Mouse (Mus musculus): ENCODE data around the gene Tuba4a. TPM values are rescaled to one million over a fixed set of nuclear protein-coding genes. Genes with fewer than 3 reads are reported as not detected.

Tuba4a gene
- polyA plus RNA-seq, 1 experiment from 2014 or later, result 22.2 TPM

- H3K27ac ChIP-seq (ENCODE audit: low read length), result no peak overlapping the region
- 78% methylated on average over 2 of the region's 2 CpGs for WGBS
- H3K4me2 ChIP-seq (ENCODE audit: low read length), result no peak overlapping the region
- H3K9me3 ChIP-seq (replicated peaks; ENCODE audit: control insufficient read depth, low read length, poor library complexity, severe bottlenecking), result no peaks in the 10 kb centered on the region
- ATAC-seq, result no peak
- no peak overlapping the region for H3K4me3 ChIP-seq (ENCODE audit: low read depth, low read length)
- H3K36me3 ChIP-seq (ENCODE audit: control insufficient read depth, insufficient read depth, low read length), result no peaks in the 10 kb centered on the region
- H3K9ac ChIP-seq (ENCODE audit: low read depth, low read length), result no peak overlapping the region
- H3K4me1 ChIP-seq (ENCODE audit: control insufficient read depth, insufficient read depth, low read length), result no peaks in the 10 kb centered on the region
- H3K27me3 ChIP-seq (ENCODE audit: control insufficient read depth, insufficient read depth, low read depth, low read length), result peaks cover 10% of the 10 kb centered on the region
These were observed 6.5 kb upstream of the Tuba4a start for GRCm38 (mm10) chr1:75226138-75226537.

GRCm38 (mm10) chr1:75225473-75225872 is 5.8 kb upstream of the Tuba4a start:
- ATAC-seq, result no peak
- WGBS, result 60% methylated on average over 3 of the region's 3 CpGs
- no peak overlapping the region for H3K4me3 ChIP-seq (ENCODE audit: low read depth, low read length)
- no peak overlapping the region for H3K27ac ChIP-seq (ENCODE audit: low read length)
- H3K4me2 ChIP-seq (ENCODE audit: low read length), result no peak overlapping the region
- H3K4me1 ChIP-seq (ENCODE audit: control insufficient read depth, insufficient read depth, low read length), result no peaks in the 10 kb centered on the region
- no peaks in the 10 kb centered on the region for H3K36me3 ChIP-seq (ENCODE audit: control insufficient read depth, insufficient read depth, low read length)
- peaks cover 16% of the 10 kb centered on the region for H3K27me3 ChIP-seq (ENCODE audit: control insufficient read depth, insufficient read depth, low read depth, low read length)
- no peaks in the 10 kb centered on the region for H3K9me3 ChIP-seq (replicated peaks; ENCODE audit: control insufficient read depth, low read length, poor library complexity, severe bottlenecking)
- no peak overlapping the region for H3K9ac ChIP-seq (ENCODE audit: low read depth, low read length)

GRCm38 (mm10) chr1:75223532-75223931 is 3.9 kb upstream of the Tuba4a start:
- 70% methylated on average over 6 of the region's 6 CpGs for WGBS
- Histone ChIP-seq H3K27me3 (ENCODE audit: control insufficient read depth, insufficient read depth, low read depth, low read length) (peaks cover 27% of the 10 kb centered on the region), H3K9ac (ENCODE audit: low read depth, low read length) (no peak overlapping the region), H3K4me3 (ENCODE audit: low read depth, low read length) (no peak overlapping the region), H3K9me3 (replicated peaks; ENCODE audit: control insufficient read depth, low read length, poor library complexity, severe bottlenecking) (no peaks in the 10 kb centered on the region), H3K36me3 (ENCODE audit: control insufficient read depth, insufficient read depth, low read length) (no peaks in the 10 kb centered on the region), H3K4me1 (ENCODE audit: control insufficient read depth, insufficient read depth, low read length) (peaks cover 8% of the 10 kb centered on the region; the same call in 1 of the 2 replicates), H3K27ac (ENCODE audit: low read length) (no peak overlapping the region), H3K4me2 (ENCODE audit: low read length) (no peak overlapping the region)
- no peak for ATAC-seq

- Histone ChIP-seq H3K4me3 (ENCODE audit: low read depth, low read length) (no peak overlapping the region), H3K27me3 (ENCODE audit: control insufficient read depth, insufficient read depth, low read depth, low read length) (peaks cover 32% of the 10 kb centered on the region), H3K4me2 (ENCODE audit: low read length) (no peak overlapping the region), H3K36me3 (ENCODE audit: control insufficient read depth, insufficient read depth, low read length) (no peaks in the 10 kb centered on the region), H3K9me3 (replicated peaks; ENCODE audit: control insufficient read depth, low read length, poor library complexity, severe bottlenecking) (no peaks in the 10 kb centered on the region), H3K4me1 (ENCODE audit: control insufficient read depth, insufficient read depth, low read length) (peaks cover 12% of the 10 kb centered on the region; the same call in 1 of the 2 replicates), H3K27ac (ENCODE audit: low read length) (no peak overlapping the region), H3K9ac (ENCODE audit: low read depth, low read length) (no peak overlapping the region)
- no peak for ATAC-seq
- 85% methylated on average over 6 of the region's 6 CpGs for WGBS
These were observed 3.3 kb upstream of the Tuba4a start for GRCm38 (mm10) chr1:75222926-75223325.

- Histone ChIP-seq H3K27ac (ENCODE audit: low read length) (no peak overlapping the region), H3K9ac (ENCODE audit: low read depth, low read length) (no peak overlapping the region), H3K36me3 (ENCODE audit: control insufficient read depth, insufficient read depth, low read length) (no peaks in the 10 kb centered on the region), H3K4me3 (ENCODE audit: low read depth, low read length) (no peak overlapping the region), H3K9me3 (replicated peaks; ENCODE audit: control insufficient read depth, low read length, poor library complexity, severe bottlenecking) (no peaks in the 10 kb centered on the region), H3K4me1 (ENCODE audit: control insufficient read depth, insufficient read depth, low read length) (peaks cover 12% of the 10 kb centered on the region; the same call in 1 of the 2 replicates), H3K4me2 (ENCODE audit: low read length) (no peak overlapping the region), H3K27me3 (ENCODE audit: control insufficient read depth, insufficient read depth, low read depth, low read length) (peaks cover 40% of the 10 kb centered on the region)
- WGBS, result 75% methylated on average over 3 of the region's 3 CpGs
- ATAC-seq, result no peak
These were observed 1.9 kb upstream of the Tuba4a start for GRCm38 (mm10) chr1:75221538-75221937.

GRCm38 (mm10) chr1:75219078-75219477 is 587 bp downstream of the Tuba4a start:
- Histone ChIP-seq H3K4me1 (ENCODE audit: control insufficient read depth, insufficient read depth, low read length) (peaks cover 12% of the 10 kb centered on the region; the same call in 1 of the 2 replicates), H3K27ac (ENCODE audit: low read length) (no peak overlapping the region), H3K4me2 (ENCODE audit: low read length) (peak overlapping the region; percentile 95), H3K27me3 (ENCODE audit: control insufficient read depth, insufficient read depth, low read depth, low read length) (peaks cover 40% of the 10 kb centered on the region), H3K36me3 (ENCODE audit: control insufficient read depth, insufficient read depth, low read length) (peaks cover 5% of the 10 kb centered on the region; the same call in 1 of the 2 replicates), H3K4me3 (ENCODE audit: low read depth, low read length) (peak overlapping the region; percentile 59), H3K9ac (ENCODE audit: low read depth, low read length) (peak overlapping the region; percentile 72), H3K9me3 (replicated peaks; ENCODE audit: control insufficient read depth, low read length, poor library complexity, severe bottlenecking) (no peaks in the 10 kb centered on the region)
- under 1% methylated on average over 24 of the region's 24 CpGs for WGBS
- peak; percentile 91 for ATAC-seq

GRCm38 (mm10) chr1:75218227-75219001 is 1.3 kb downstream of the Tuba4a start:
- H3K4me1 ChIP-seq (ENCODE audit: control insufficient read depth, insufficient read depth, low read length), result peaks cover 12% of the 10 kb centered on the region; the same call in 1 of the 2 replicates
- peak overlapping the region; percentile 59 for H3K4me3 ChIP-seq (ENCODE audit: low read depth, low read length)
- ATAC-seq, result peak; percentile 57
- H3K4me2 ChIP-seq (ENCODE audit: low read length), result peak overlapping the region; percentile 95
- no peaks in the 10 kb centered on the region for H3K9me3 ChIP-seq (replicated peaks; ENCODE audit: control insufficient read depth, low read length, poor library complexity, severe bottlenecking)
- H3K27ac ChIP-seq (ENCODE audit: low read length), result no peak overlapping the region
- peaks cover 40% of the 10 kb centered on the region for H3K27me3 ChIP-seq (ENCODE audit: control insufficient read depth, insufficient read depth, low read depth, low read length)
- H3K9ac ChIP-seq (ENCODE audit: low read depth, low read length), result peak overlapping the region; percentile 36; the same call in 1 of the 2 replicates
- H3K36me3 ChIP-seq (ENCODE audit: control insufficient read depth, insufficient read depth, low read length), result peaks cover 9% of the 10 kb centered on the region
- 3% methylated on average over 38 of the region's 38 CpGs for WGBS

- H3K9ac ChIP-seq (ENCODE audit: low read depth, low read length), result no peak overlapping the region
- 9% methylated on average over 6 of the region's 6 CpGs for WGBS
- no peak overlapping the region for H3K27ac ChIP-seq (ENCODE audit: low read length)
- no peak for ATAC-seq
- H3K27me3 ChIP-seq (ENCODE audit: control insufficient read depth, insufficient read depth, low read depth, low read length), result peaks cover 40% of the 10 kb centered on the region
- H3K4me2 ChIP-seq (ENCODE audit: low read length), result peak overlapping the region; percentile 95; the same call in 1 of the 2 replicates
- H3K9me3 ChIP-seq (replicated peaks; ENCODE audit: control insufficient read depth, low read length, poor library complexity, severe bottlenecking), result no peaks in the 10 kb centered on the region
- H3K4me3 ChIP-seq (ENCODE audit: low read depth, low read length), result no peak overlapping the region; the same call in 1 of the 2 replicates
- peaks cover 9% of the 10 kb centered on the region for H3K36me3 ChIP-seq (ENCODE audit: control insufficient read depth, insufficient read depth, low read length)
- peaks cover 14% of the 10 kb centered on the region for H3K4me1 ChIP-seq (ENCODE audit: control insufficient read depth, insufficient read depth, low read length)
These were observed 1.8 kb downstream of the Tuba4a start for GRCm38 (mm10) chr1:75217893-75218226.

- no peaks in the 10 kb centered on the region for H3K9me3 ChIP-seq (replicated peaks; ENCODE audit: control insufficient read depth, low read length, poor library complexity, severe bottlenecking)
- H3K4me1 ChIP-seq (ENCODE audit: control insufficient read depth, insufficient read depth, low read length), result peaks cover 22% of the 10 kb centered on the region
- peaks cover 9% of the 10 kb centered on the region for H3K36me3 ChIP-seq (ENCODE audit: control insufficient read depth, insufficient read depth, low read length)
- H3K27ac ChIP-seq (ENCODE audit: low read length), result no peak overlapping the region
- no peak overlapping the region for H3K4me2 ChIP-seq (ENCODE audit: low read length)
- H3K4me3 ChIP-seq (ENCODE audit: low read depth, low read length), result no peak overlapping the region
- ATAC-seq, result no peak
- H3K27me3 ChIP-seq (ENCODE audit: control insufficient read depth, insufficient read depth, low read depth, low read length), result peaks cover 36% of the 10 kb centered on the region
- 83% methylated on average over 13 of the region's 13 CpGs for WGBS
- no peak overlapping the region for H3K9ac ChIP-seq (ENCODE audit: low read depth, low read length)
These were observed 2.7 kb downstream of the Tuba4a start for GRCm38 (mm10) chr1:75216797-75217585.
